Mouse (Mus musculus) cortical plate, adult 2 months (tissue): ENCODE results near the gene Shank2.

ENCODE experiments used
- CTCF ChIP-seq: fragments of 200-500 bp; IDR thresholded peaks from 2 replicates; pipeline ENCODE4 v1.5.1; 2011; ENCODE audit warnings: mild to moderate bottlenecking, control low read depth, low read length; ENCODE audit not compliant: insufficient read depth; ENCODE audit errors: extremely low read depth
- POLR2A ChIP-seq: fragments of 200-500 bp; IDR thresholded peaks from 2 replicates; pipeline ENCODE4 v1.6.1; 2011; ENCODE audit warnings: mild to moderate bottlenecking, low read length, control low read depth; ENCODE audit not compliant: insufficient read depth; ENCODE audit errors: extremely low read depth

DNA sequence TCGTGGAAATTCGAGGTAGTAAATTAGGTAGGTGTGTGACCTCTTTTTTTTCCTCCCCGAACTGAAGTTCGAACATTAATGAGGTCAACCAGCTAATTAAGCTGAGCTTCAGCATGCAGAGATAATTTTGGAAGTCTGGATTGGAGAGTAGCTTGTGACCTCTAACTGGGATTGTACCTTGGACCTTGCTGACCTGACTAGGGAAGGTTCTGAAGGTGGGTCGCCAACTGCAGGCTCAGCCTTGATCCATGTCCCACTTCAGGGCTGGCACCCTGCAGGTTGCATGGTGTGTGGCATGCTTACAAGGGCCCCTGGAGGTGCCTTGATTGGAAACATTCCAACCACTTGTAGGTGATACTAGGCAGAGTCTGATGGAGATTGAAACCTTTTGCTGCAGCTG, 21.7 kb upstream of the Shank2 start:
- TF ChIP-seq POLR2A: no peak
- TF ChIP-seq CTCF: no peak
